Mouse (Mus musculus) hindbrain, embryonic 13.5 days (tissue): Measurements from ENCODE around the gene Plce1. TPM values are rescaled to one million over a fixed set of nuclear protein-coding genes. Genes with fewer than 3 reads are reported as not detected.

Experiments
- ATAC-seq: fragments of 200-750 bp; cut with Nextera tagmentation; 2 replicates; pipeline ENCODE4 v1.8.0; 2017; ENCODE audit warnings: moderate TSS enrichment; ENCODE audit not compliant: low FRiP score
- H3K27ac ChIP-seq: fragments of 300-500 bp; sonication (generic); 2 replicates; pipeline ENCODE4 v1.5.1; 2015; ENCODE audit warnings: inconsistent platforms, mild to moderate bottlenecking, moderate library complexity
- H3K27me3 ChIP-seq: fragments of 300-500 bp; sonication (generic); 2 replicates; pipeline ENCODE4 v1.6.1; 2015; ENCODE audit warnings: mild to moderate bottlenecking, inconsistent platforms
- H3K36me3 ChIP-seq: fragments of 300-500 bp; sonication (generic); 2 replicates; pipeline ENCODE4 v1.6.1; 2015; ENCODE audit warnings: mild to moderate bottlenecking, inconsistent platforms
- H3K4me1 ChIP-seq: fragments of 300-500 bp; sonication (generic); replicated peaks from 2 replicates; pipeline ENCODE4 v1.6.1; 2015; ENCODE audit warnings: inconsistent platforms
- H3K4me2 ChIP-seq: fragments of 300-500 bp; sonication (generic); 2 replicates; pipeline ENCODE4 v1.6.1; 2015; ENCODE audit warnings: inconsistent platforms, mild to moderate bottlenecking, moderate library complexity
- H3K4me3 ChIP-seq: fragments of 300-500 bp; sonication (generic); 2 replicates; pipeline ENCODE4 v1.5.1; 2015; ENCODE audit warnings: mild to moderate bottlenecking, inconsistent platforms
- H3K9ac ChIP-seq: fragments of 300-500 bp; sonication (generic); 2 replicates; pipeline ENCODE4 v1.6.1; 2015; ENCODE audit warnings: mild to moderate bottlenecking, inconsistent platforms
- H3K9me3 ChIP-seq: fragments of 300-500 bp; sonication (generic); 2 replicates; pipeline ENCODE4 v1.6.1; 2016; ENCODE audit warnings: inconsistent platforms
- WGBS: fragments of 180-500 bp; shearing (Covaris S2); methylation state at CpG from one replicate; pipeline ENCODE4 v1.1.7; 2015; 5-methylcytosine and 5-hydroxymethylcytosine counted together
- polyA plus RNA-seq: library from polyadenylated mRNA; unstranded; fragments of >200 nt; fragmentation: Nextera tagmentation; extraction: Ambion mirVana; gene quantifications from 2 replicates; pipeline ENCODE4 v1.2.1, GENCODE M21; 2015

The Plce1 gene
- polyA plus RNA-seq, 1 experiment from 2014 or later: 4.8 TPM

GRCm38 (mm10) chr19:38506131-38506530 lies 25.2 kb downstream of the Plce1 start:
- H3K36me3 ChIP-seq: no peaks in the 10 kb centered on the region
- H3K9me3 ChIP-seq: no peaks in the 10 kb centered on the region
- no peak overlapping the region for H3K9ac ChIP-seq
- no peak overlapping the region for H3K4me2 ChIP-seq
- no peak overlapping the region for H3K27ac ChIP-seq
- no peak overlapping the region for H3K4me3 ChIP-seq
- no peak for ATAC-seq
- WGBS: 93% methylated on average over 7 of the region's 7 CpGs
- no peaks in the 10 kb centered on the region for H3K27me3 ChIP-seq
- peaks cover 8% of the 10 kb centered on the region for H3K4me1 ChIP-seq

GRCm38 (mm10) chr19:38507251-38507965 lies 26.5 kb downstream of the Plce1 start:
- WGBS: 54% methylated on average over 12 of the region's 12 CpGs
- peak; percentile 71 for ATAC-seq
- no peaks in the 10 kb centered on the region for H3K36me3 ChIP-seq

GRCm38 (mm10) chr19:38507966-38508625 lies 27.2 kb downstream of the Plce1 start:
- Histone ChIP-seq H3K4me1 (peaks cover 8% of the 10 kb centered on the region), H3K36me3 (no peaks in the 10 kb centered on the region), H3K9me3 (no peaks in the 10 kb centered on the region), H3K4me3 (no peak overlapping the region), H3K9ac (no peak overlapping the region), H3K27ac (0 out of 2 replicates have a peak overlapping the region, but pooled peaks have one; percentile 30), H3K27me3 (no peaks in the 10 kb centered on the region), H3K4me2 (no peak overlapping the region)
- no peak for ATAC-seq
- 56% methylated on average over 9 of the region's 9 CpGs for WGBS

More at GRCm38 (mm10) chr19:38507251-38507965, 26.5 kb downstream of the Plce1 start:
- Histone ChIP-seq H3K9me3 (no peaks in the 10 kb centered on the region), H3K27me3 (no peaks in the 10 kb centered on the region), H3K4me1 (peaks cover 8% of the 10 kb centered on the region), H3K9ac (no peak overlapping the region), H3K27ac (peak overlapping the region; percentile 30; the same call in 1 of the 2 replicates), H3K4me3 (no peak overlapping the region), H3K4me2 (no peak overlapping the region)

GRCm38 (mm10) chr19:38514417-38515184 lies 33.7 kb downstream of the Plce1 start:
- Histone ChIP-seq H3K9ac (no peak overlapping the region), H3K4me3 (no peak overlapping the region), H3K9me3 (no peaks in the 10 kb centered on the region), H3K36me3 (no peaks in the 10 kb centered on the region), H3K4me2 (no peak overlapping the region), H3K4me1 (no peaks in the 10 kb centered on the region), H3K27ac (no peak overlapping the region), H3K27me3 (no peaks in the 10 kb centered on the region)
- WGBS: 90% methylated on average over 5 of the region's 5 CpGs
- ATAC-seq: no peak

GRCm38 (mm10) chr19:38526855-38527254 lies 45.9 kb downstream of the Plce1 start:
- Histone ChIP-seq H3K4me1 (peaks cover 11% of the 10 kb centered on the region), H3K9ac (no peak overlapping the region), H3K9me3 (no peaks in the 10 kb centered on the region), H3K27me3 (no peaks in the 10 kb centered on the region), H3K4me3 (no peak overlapping the region), H3K27ac (no peak overlapping the region), H3K36me3 (peaks cover 13% of the 10 kb centered on the region), H3K4me2 (no peak overlapping the region)
- ATAC-seq: no peak
- 12% methylated on average over 3 of the region's 3 CpGs for WGBS

- no peak for ATAC-seq
- peak overlapping the region; percentile 13; the same call in 1 of the 2 replicates for H3K27ac ChIP-seq
- 50% methylated on average over 3 of the region's 3 CpGs for WGBS
- no peak overlapping the region for H3K4me3 ChIP-seq
- no peak overlapping the region for H3K4me2 ChIP-seq
- H3K27me3 ChIP-seq: no peaks in the 10 kb centered on the region
- H3K9ac ChIP-seq: no peak overlapping the region
- H3K4me1 ChIP-seq: peaks cover 11% of the 10 kb centered on the region
- no peaks in the 10 kb centered on the region for H3K9me3 ChIP-seq
- H3K36me3 ChIP-seq: peaks cover 13% of the 10 kb centered on the region
Measured at GRCm38 (mm10) chr19:38527475-38527874, 46.6 kb downstream of the Plce1 start.

- WGBS: 95% methylated on average over 5 of the region's 5 CpGs
- Histone ChIP-seq H3K4me1 (no peaks in the 10 kb centered on the region), H3K36me3 (no peaks in the 10 kb centered on the region), H3K4me3 (no peak overlapping the region), H3K9ac (no peak overlapping the region), H3K27ac (no peak overlapping the region), H3K9me3 (no peaks in the 10 kb centered on the region), H3K27me3 (no peaks in the 10 kb centered on the region), H3K4me2 (no peak overlapping the region)
- ATAC-seq: no peak
Measured at GRCm38 (mm10) chr19:38533230-38533629, 52.3 kb downstream of the Plce1 start.

- H3K27ac ChIP-seq: no peak overlapping the region
- no peak overlapping the region for H3K4me2 ChIP-seq
- H3K4me3 ChIP-seq: no peak overlapping the region
- no peaks in the 10 kb centered on the region for H3K36me3 ChIP-seq
- 57% methylated on average over 3 of the region's 3 CpGs for WGBS
- no peak overlapping the region for H3K9ac ChIP-seq
- ATAC-seq: no peak
- H3K9me3 ChIP-seq: no peaks in the 10 kb centered on the region
- no peaks in the 10 kb centered on the region for H3K4me1 ChIP-seq
- no peaks in the 10 kb centered on the region for H3K27me3 ChIP-seq
Measured at GRCm38 (mm10) chr19:38539338-38539737, 58.4 kb downstream of the Plce1 start.

- H3K27me3 ChIP-seq: no peaks in the 10 kb centered on the region
- H3K9ac ChIP-seq: no peak overlapping the region
- no peak for ATAC-seq
- no peaks in the 10 kb centered on the region for H3K4me1 ChIP-seq
- WGBS: 87% methylated on average over 3 of the region's 3 CpGs
- no peaks in the 10 kb centered on the region for H3K36me3 ChIP-seq
- H3K4me3 ChIP-seq: no peak overlapping the region
- no peak overlapping the region for H3K27ac ChIP-seq
- no peaks in the 10 kb centered on the region for H3K9me3 ChIP-seq
- no peak overlapping the region for H3K4me2 ChIP-seq
Measured at GRCm38 (mm10) chr19:38540549-38540948, 59.6 kb downstream of the Plce1 start.

- H3K4me3 ChIP-seq: no peak overlapping the region
- H3K4me1 ChIP-seq: no peaks in the 10 kb centered on the region
- H3K4me2 ChIP-seq: no peak overlapping the region
- no peaks in the 10 kb centered on the region for H3K9me3 ChIP-seq
- H3K27ac ChIP-seq: no peak overlapping the region
- no peaks in the 10 kb centered on the region for H3K27me3 ChIP-seq
- H3K36me3 ChIP-seq: no peaks in the 10 kb centered on the region
- H3K9ac ChIP-seq: no peak overlapping the region
- no peak for ATAC-seq
- 84% methylated on average over 8 of the region's 8 CpGs for WGBS
Measured at GRCm38 (mm10) chr19:38549487-38550058, 68.7 kb downstream of the Plce1 start.

GRCm38 (mm10) chr19:38553551-38553950 lies 72.6 kb downstream of the Plce1 start:
- Histone ChIP-seq H3K4me2 (no peak overlapping the region), H3K27ac (no peak overlapping the region), H3K9me3 (no peaks in the 10 kb centered on the region), H3K4me3 (no peak overlapping the region), H3K36me3 (no peaks in the 10 kb centered on the region), H3K4me1 (no peaks in the 10 kb centered on the region), H3K9ac (no peak overlapping the region), H3K27me3 (no peaks in the 10 kb centered on the region)
- ATAC-seq: no peak
- 84% methylated on average over 2 of the region's 2 CpGs for WGBS

GRCm38 (mm10) chr19:38555399-38555798 lies 74.5 kb downstream of the Plce1 start:
- Histone ChIP-seq H3K4me2 (no peak overlapping the region), H3K4me1 (no peaks in the 10 kb centered on the region), H3K9me3 (no peaks in the 10 kb centered on the region), H3K9ac (no peak overlapping the region), H3K36me3 (no peaks in the 10 kb centered on the region), H3K4me3 (no peak overlapping the region), H3K27me3 (no peaks in the 10 kb centered on the region), H3K27ac (no peak overlapping the region)
- no peak for ATAC-seq
- WGBS: 80% methylated on average over 3 of the region's 3 CpGs
